15 mouse cellular contexts compared by ENCODE assay signal in the genomic region with DNA sequence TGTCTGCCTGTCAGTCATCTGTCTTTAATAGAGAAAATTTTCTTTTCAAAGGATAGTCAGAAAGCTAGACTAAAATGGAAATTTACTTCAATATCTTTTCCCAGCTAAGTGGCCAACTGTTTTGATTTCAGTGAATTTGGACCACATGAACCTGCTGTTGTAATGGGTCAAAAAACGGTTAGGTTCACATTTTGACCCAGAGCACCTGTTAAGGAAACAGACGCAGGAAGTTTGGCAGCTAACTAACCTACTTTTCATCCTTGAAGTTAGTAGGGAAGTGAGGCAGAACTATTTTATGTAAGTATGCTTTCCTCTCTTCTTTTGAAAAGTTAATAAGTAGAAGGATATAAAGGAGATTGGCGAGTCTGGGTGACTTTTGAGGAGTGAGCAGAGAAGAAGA.
DNase-seq lines count a peak whose midpoint lies in the region; TF ChIP-seq lines count a peak whose summit lies in the region.
"Had no signal": no experiment of that assay in that cellular context is flagged by ENCODE, and none has a peak within 500 bp of the region (broad histone marks: within the 10 kb centered on the region; RNA-seq: fewer than 3 reads in every experiment).

No protein-coding gene starts in this region.

- intact Hi-C loops in gastrocnemius, adult 2 months (cut with DNase I) = no loop called here

- no peak for TF ChIP-seq POLR2A in liver, adult 2 months (IDR thresholded peaks at IDR 0.05; ENCODE audit: extremely low read depth, insufficient read depth, low read length)

- 24% methylated on average over 3 of the region's 3 CpGs for WGBS in liver, adult 2 months

- peaks cover 2% of the 10 kb centered on the region; the same call in 1 of the 2 replicates for H3K79me2 ChIP-seq in liver, adult 2 months (ENCODE audit: control insufficient read depth, insufficient read depth, low read length)

- TF ChIP-seq CTCF in gastrocnemius, adult 2 months (IDR thresholded peaks at IDR 0.05) = no peak
- TF ChIP-seq CTCF in liver, adult 2 months (IDR thresholded peaks at IDR 0.05; ENCODE audit: low read depth, low read length) = no peak

- no peaks in the 10 kb centered on the region for H3K27me3 ChIP-seq in liver, adult 2 months (ENCODE audit: control insufficient read depth, insufficient read depth, low read length)

- DNase-seq in gastrocnemius, adult 2 months = no peak
- DNase-seq in gastrocnemius, postnatal 25 days = no peak
- peak; percentile 93 for DNase-seq in liver, adult 2 months (ENCODE audit: extremely low read depth, low read depth, low spot score)
- no peak for DNase-seq in liver
- DNase-seq in thymus, postnatal 0 days (ENCODE audit: low spot score) = peak; percentile 40
- no peak for DNase-seq in thymus, postnatal 10 days (ENCODE audit: low spot score in 2 of 2)
- DNase-seq in right cerebral cortex, postnatal 14 days = no peak
- DNase-seq: adrenal gland, postnatal 36 days; B cell, adult 2 months; cerebellum, adult 18-20 months; cerebellum, postnatal 25 days; kidney, adult 11 months had no signal

- H3K4me3 ChIP-seq in gastrocnemius, adult 2 months = no peak overlapping the region
- no peak overlapping the region for H3K4me3 ChIP-seq in liver, adult 2 months (ENCODE audit: insufficient read depth, low read depth, low read length)
- H3K4me3 ChIP-seq: heart, embryonic 10.5 days had no signal

- H3K9ac ChIP-seq in liver, adult 2 months (ENCODE audit: low read depth, low read length) = no peak overlapping the region
- H3K9ac ChIP-seq: liver, embryonic 14.5 days had no signal

- H3K4me1 ChIP-seq in liver, adult 2 months (ENCODE audit: control insufficient read depth, insufficient read depth, low read length) = peaks cover 19% of the 10 kb centered on the region

- no peaks in the 10 kb centered on the region for H3K36me3 ChIP-seq in liver, adult 2 months (ENCODE audit: control insufficient read depth, insufficient read depth, low read length)
- H3K36me3 ChIP-seq: heart, embryonic 10.5 days had no signal

- H3K27ac ChIP-seq in gastrocnemius, adult 2 months = peak overlapping the region; percentile 4; the same call in 1 of the 2 replicates
- H3K27ac ChIP-seq in liver, adult 2 months (replicated peaks; ENCODE audit: insufficient read depth, low read depth, low read length) = peak overlapping the region; percentile 53; the same call in 1 of the 2 replicates
- H3K27ac ChIP-seq: heart, embryonic 10.5 days; liver, embryonic 14.5 days; stomach, postnatal 0 days had no signal

Comparison
In these comparisons a context has a peak if more than half of its experiments do, and no peak if none do; other contexts are left out.
1. DNase-seq: peak in liver, adult 2 months (single experiment) and thymus, postnatal 0 days (single experiment); none in gastrocnemius, adult 2 months (single experiment), gastrocnemius, postnatal 25 days (single experiment), liver (single experiment), thymus, postnatal 10 days (0 of 2) and right cerebral cortex, postnatal 14 days (single experiment).